Mouse (Mus musculus): ENCODE measurements at regions not wholly inside any gene's neighbourhood (a gene's known extent, or its start where the extent isn't known, plus 50 kb on each side); places are given as distances from the start of the nearest gene placed in this dataset.

GRCm38 (mm10) chr4:34475792-34476448 lies 74.8 kb upstream of the Akirin2 start:
- ATAC-seq (ENCODE audit: low FRiP score), result no peak
- Histone ChIP-seq H3K9ac (no peak overlapping the region), H3K27me3 (no peaks in the 10 kb centered on the region), H3K4me1 (no peaks in the 10 kb centered on the region), H3K27ac (no peak overlapping the region), H3K4me3 (no peak overlapping the region), H3K36me3 (no peaks in the 10 kb centered on the region), H3K4me2 (replicated peaks) (no peak overlapping the region), H3K9me3 (replicated peaks) (no peaks in the 10 kb centered on the region)
- WGBS, result 91% methylated on average over 5 of the region's 5 CpGs

GRCm38 (mm10) chr4:34484273-34484672 lies 66.5 kb upstream of the Akirin2 start:
- Histone ChIP-seq H3K4me2 (replicated peaks) (no peak overlapping the region), H3K4me1 (no peaks in the 10 kb centered on the region), H3K9ac (no peak overlapping the region), H3K36me3 (no peaks in the 10 kb centered on the region), H3K27ac (no peak overlapping the region), H3K27me3 (no peaks in the 10 kb centered on the region), H3K4me3 (no peak overlapping the region), H3K9me3 (replicated peaks) (no peaks in the 10 kb centered on the region)
- WGBS, result 67% methylated on average over 1 of the region's 1 CpGs
- no peak for ATAC-seq (ENCODE audit: low FRiP score)

GRCm38 (mm10) chr4:34485574-34485973 lies 65.2 kb upstream of the Akirin2 start:
- Histone ChIP-seq H3K27ac (no peak overlapping the region), H3K4me3 (no peak overlapping the region), H3K9me3 (replicated peaks) (no peaks in the 10 kb centered on the region), H3K27me3 (no peaks in the 10 kb centered on the region), H3K9ac (no peak overlapping the region), H3K4me1 (no peaks in the 10 kb centered on the region), H3K36me3 (no peaks in the 10 kb centered on the region), H3K4me2 (replicated peaks) (no peak overlapping the region)
- WGBS, result 85% methylated on average over 17 of the region's 17 CpGs
- ATAC-seq (ENCODE audit: low FRiP score), result no peak

- Histone ChIP-seq H3K9ac (no peak overlapping the region), H3K27me3 (no peaks in the 10 kb centered on the region), H3K9me3 (replicated peaks) (no peaks in the 10 kb centered on the region), H3K4me2 (replicated peaks) (no peak overlapping the region), H3K4me1 (no peaks in the 10 kb centered on the region), H3K4me3 (no peak overlapping the region), H3K27ac (no peak overlapping the region), H3K36me3 (no peaks in the 10 kb centered on the region)
- ATAC-seq (ENCODE audit: low FRiP score), result no peak
- 88% methylated on average over 10 of the region's 10 CpGs for WGBS
These were observed 55.6 kb upstream of the Akirin2 start for GRCm38 (mm10) chr4:34494961-34495723.

- no peaks in the 10 kb centered on the region for H3K36me3 ChIP-seq
- H3K4me3 ChIP-seq, result no peak overlapping the region
- no peaks in the 10 kb centered on the region for H3K4me1 ChIP-seq
- no peak for ATAC-seq (ENCODE audit: low FRiP score)
- H3K27me3 ChIP-seq, result no peaks in the 10 kb centered on the region
- H3K9ac ChIP-seq, result no peak overlapping the region
- no peak overlapping the region for H3K4me2 ChIP-seq (replicated peaks)
- H3K27ac ChIP-seq, result no peak overlapping the region
- WGBS, result 90% methylated on average over 9 of the region's 9 CpGs
- H3K9me3 ChIP-seq (replicated peaks), result no peaks in the 10 kb centered on the region
These were observed 52.4 kb upstream of the Akirin2 start for GRCm38 (mm10) chr4:34498325-34498724.

GRCm38 (mm10) chr4:34498781-34499180 lies 52.0 kb upstream of the Akirin2 start:
- Histone ChIP-seq H3K27me3 (no peaks in the 10 kb centered on the region), H3K9ac (no peak overlapping the region), H3K4me2 (replicated peaks) (no peak overlapping the region), H3K36me3 (no peaks in the 10 kb centered on the region), H3K9me3 (replicated peaks) (no peaks in the 10 kb centered on the region), H3K4me3 (no peak overlapping the region), H3K27ac (no peak overlapping the region), H3K4me1 (no peaks in the 10 kb centered on the region)
- 91% methylated on average over 7 of the region's 7 CpGs for WGBS
- no peak for ATAC-seq (ENCODE audit: low FRiP score)

- 95% methylated on average over 3 of the region's 3 CpGs for WGBS
- H3K9me3 ChIP-seq (replicated peaks), result no peaks in the 10 kb centered on the region
- H3K4me1 ChIP-seq, result no peaks in the 10 kb centered on the region
- H3K27ac ChIP-seq, result no peak overlapping the region
- no peak overlapping the region for H3K4me3 ChIP-seq
- no peaks in the 10 kb centered on the region for H3K27me3 ChIP-seq
- H3K9ac ChIP-seq, result no peak overlapping the region
- H3K36me3 ChIP-seq, result no peaks in the 10 kb centered on the region
- no peak for ATAC-seq (ENCODE audit: low FRiP score)
- no peak overlapping the region for H3K4me2 ChIP-seq (replicated peaks)
These were observed 51.0 kb upstream of the Akirin2 start for GRCm38 (mm10) chr4:34499731-34500130.
